ENCODE assay signal across 13 mouse cellular contexts in genomic region chr10:80539493-80539892, GRCm38 (mm10). TPM values are rescaled to one million over a fixed set of nuclear protein-coding genes. Genes with fewer than 3 reads are reported as not detected.
A peak's percentile ranks its signal among the peaks of the same experiment; 100 is the strongest.
DNase-seq lines count a peak whose midpoint lies in the region; ATAC-seq lines count a peak whose summit lies in the region.
"Had no signal": no experiment of that assay in that cellular context is flagged by ENCODE, and none has a peak within 500 bp of the region (broad histone marks: within the 10 kb centered on the region; RNA-seq: fewer than 3 reads in every experiment).

No protein-coding gene starts in this region.

- no peak overlapping the region for H3K4me3 ChIP-seq in heart, embryonic 15.5 days
- H3K4me3 ChIP-seq in megakaryocyte, embryonic 14.5 days (replicated peaks): peak overlapping the region; percentile 84
- no peak overlapping the region for H3K4me3 ChIP-seq in intestine, embryonic 16.5 days (ENCODE audit: low read length)

- H3K9ac ChIP-seq in heart, embryonic 15.5 days: no peak overlapping the region
- H3K9ac ChIP-seq in intestine, embryonic 16.5 days (ENCODE audit: low read depth, low read length): no peak overlapping the region
- H3K9ac ChIP-seq: embryonic facial prominence, embryonic 12.5 days; forebrain, postnatal 0 days; limb, embryonic 12.5 days had no signal

- peaks cover 31% of the 10 kb centered on the region for H3K27me3 ChIP-seq in heart, embryonic 15.5 days
- H3K27me3 ChIP-seq in megakaryocyte, embryonic 14.5 days (replicated peaks): peaks cover 25% of the 10 kb centered on the region
- H3K27me3 ChIP-seq in intestine, embryonic 16.5 days (replicated peaks; ENCODE audit: control insufficient read depth, insufficient read depth, low read length): peaks cover 18% of the 10 kb centered on the region

- H3K27ac ChIP-seq in heart, embryonic 15.5 days: no peak overlapping the region; the same call in 1 of the 2 replicates
- no peak overlapping the region for H3K27ac ChIP-seq in intestine, embryonic 16.5 days (ENCODE audit: low read length)
- H3K27ac ChIP-seq: embryonic facial prominence, embryonic 12.5 days; limb, embryonic 12.5 days had no signal

- peaks cover 27% of the 10 kb centered on the region for H3K36me3 ChIP-seq in heart, embryonic 15.5 days
- peaks cover 41% of the 10 kb centered on the region for H3K36me3 ChIP-seq in megakaryocyte, embryonic 14.5 days (replicated peaks; ENCODE audit: low read length)
- peaks cover 14% of the 10 kb centered on the region; the same call in 1 of the 2 replicates for H3K36me3 ChIP-seq in intestine, embryonic 16.5 days (ENCODE audit: control insufficient read depth, insufficient read depth, low read length)

- DNase-seq in heart, postnatal 4 days: no peak
- peak; percentile 38 for DNase-seq in yolk sac, embryonic 10.5 days (ENCODE audit: low spot score)
- no peak for DNase-seq in ovary, postnatal 14 days (ENCODE audit: low spot score)

- H3K4me1 ChIP-seq in heart, embryonic 15.5 days (replicated peaks): peaks cover 25% of the 10 kb centered on the region
- H3K4me1 ChIP-seq in megakaryocyte, embryonic 14.5 days: peaks cover 82% of the 10 kb centered on the region
- peaks cover 14% of the 10 kb centered on the region for H3K4me1 ChIP-seq in intestine, embryonic 16.5 days (ENCODE audit: control insufficient read depth, insufficient read depth, low read length)

- H3K4me2 ChIP-seq in heart, embryonic 15.5 days: peak overlapping the region; percentile 60; the same call in 1 of the 2 replicates
- H3K4me2 ChIP-seq in intestine, embryonic 16.5 days (ENCODE audit: low read depth, low read length): 0 out of 2 replicates have a peak overlapping the region, but pooled peaks have one; percentile 49

- ATAC-seq in heart, embryonic 15.5 days (replicated peaks; ENCODE audit: insufficient number of reproducible peaks, insufficient read depth, low FRiP score, low read depth): 0 out of 2 replicates have a peak, but pooled peaks have one; percentile 14
- no peak for ATAC-seq in megakaryocyte, adult 5-6 weeks (ENCODE audit: poor library complexity, severe bottlenecking)
- ATAC-seq in intestine, embryonic 16.5 days: peak; percentile 3; the same call in 1 of the 2 replicates

- H3K9me3 ChIP-seq in heart, embryonic 15.5 days (replicated peaks): no peaks in the 10 kb centered on the region
- H3K9me3 ChIP-seq in megakaryocyte, embryonic 14.5 days: no peaks in the 10 kb centered on the region
- no peaks in the 10 kb centered on the region for H3K9me3 ChIP-seq in intestine, embryonic 16.5 days (ENCODE audit: control insufficient read depth, low read length)
- H3K9me3 ChIP-seq: embryonic facial prominence, embryonic 12.5 days; limb, embryonic 12.5 days had no signal

- WGBS in heart, embryonic 15.5 days: 28% methylated on average over 4 of the region's 5 CpGs
- WGBS in intestine, embryonic 16.5 days: 43% methylated on average over 5 of the region's 5 CpGs

RNA-seq across cellular contexts. Expression of gene Atp8b3, which starts 0.6 kb away (rescaled TPM):
- polyA plus RNA-seq in heart, embryonic 15.5 days (2015; fragmentation: Nextera tagmentation; extraction: Ambion mirVana): 0.05 and 0.06 TPM in 2 replicates
- total RNA-seq in heart, postnatal 4 days (2021): not detected
- polyA plus RNA-seq in megakaryocyte, embryonic 14.5 days (2012; ENCODE audit: insufficient read depth, low replicate concordance): 0.49 TPM in 1 of 2 replicates, not detected in the other
- total RNA-seq in megakaryocyte, adult 5-6 weeks (2015): not detected in 2 replicates
- not detected in 2 replicates for total RNA-seq in megakaryocyte, adult 5-6 weeks (2017)
- 0.09 and 0.17 TPM in 2 replicates for polyA plus RNA-seq in intestine, embryonic 16.5 days (2015; fragmentation: Nextera tagmentation; extraction: Ambion mirVana)
- polyA plus RNA-seq: urinary bladder, adult 2 months had no signal

RNA-seq across cellular contexts. Expression of gene Rexo1, which starts 21.9 kb away (rescaled TPM):
- polyA plus RNA-seq in heart, embryonic 15.5 days (2015; fragmentation: Nextera tagmentation; extraction: Ambion mirVana): 13.6 and 20.2 TPM in 2 replicates
- total RNA-seq in heart, postnatal 4 days (2021): 10 to 100 TPM; 22.4 to 26.2 TPM
- polyA plus RNA-seq in megakaryocyte, embryonic 14.5 days (2012; ENCODE audit: insufficient read depth, low replicate concordance): 81.2 and 149 TPM in 2 replicates
- total RNA-seq in megakaryocyte, adult 5-6 weeks (2015): 35.9 and 41.5 TPM in 2 replicates
- 19.4 and 19.9 TPM in 2 replicates for total RNA-seq in megakaryocyte, adult 5-6 weeks (2017)
- 21.5 and 21.9 TPM in 2 replicates for polyA plus RNA-seq in intestine, embryonic 16.5 days (2015; fragmentation: Nextera tagmentation; extraction: Ambion mirVana)

RNA-seq across cellular contexts. Expression of gene Klf16, which starts 37.6 kb away (rescaled TPM):
- polyA plus RNA-seq in heart, embryonic 15.5 days (2015; fragmentation: Nextera tagmentation; extraction: Ambion mirVana): 4.7 and 6.4 TPM in 2 replicates
- 10 to 100 TPM in 1 of 2 experiments, 1 to 10 TPM in 1; 9.6 to 10.4 TPM for total RNA-seq in heart, postnatal 4 days (2021)
- polyA plus RNA-seq in megakaryocyte, embryonic 14.5 days (2012; ENCODE audit: insufficient read depth, low replicate concordance): 35.6 and 98.1 TPM in 2 replicates
- total RNA-seq in megakaryocyte, adult 5-6 weeks (2015): 2.6 and 3.3 TPM in 2 replicates
- 3.9 and 5.3 TPM in 2 replicates for total RNA-seq in megakaryocyte, adult 5-6 weeks (2017)
- 7.0 and 7.4 TPM in 2 replicates for polyA plus RNA-seq in intestine, embryonic 16.5 days (2015; fragmentation: Nextera tagmentation; extraction: Ambion mirVana)

RNA-seq across cellular contexts. Expression of gene Onecut3, which starts 44.9 kb away (rescaled TPM):
- polyA plus RNA-seq in heart, embryonic 15.5 days (2015; fragmentation: Nextera tagmentation; extraction: Ambion mirVana): not detected in 2 replicates
- total RNA-seq in heart, postnatal 4 days (2021): under 1 TPM in 1 of 2 experiments, not detected in 1; 0.05 TPM
- not detected in 2 replicates for polyA plus RNA-seq in megakaryocyte, embryonic 14.5 days (2012; ENCODE audit: insufficient read depth, low replicate concordance)
- total RNA-seq in megakaryocyte, adult 5-6 weeks (2015): not detected in 2 replicates
- total RNA-seq in megakaryocyte, adult 5-6 weeks (2017): not detected in 2 replicates
- polyA plus RNA-seq in intestine, embryonic 16.5 days (2015; fragmentation: Nextera tagmentation; extraction: Ambion mirVana): 0.06 and 0.10 TPM in 2 replicates
- total RNA-seq: gastrocnemius, postnatal 4 days; neutrophil, adult 5-6 weeks had no signal
- polyA plus RNA-seq: limb, embryonic 12.5 days; urinary bladder, adult 2 months had no signal

RNA-seq across cellular contexts. Expression of gene Abhd17a, which starts 50.6 kb away (rescaled TPM):
- 84.2 and 110 TPM in 2 replicates for polyA plus RNA-seq in heart, embryonic 15.5 days (2015; fragmentation: Nextera tagmentation; extraction: Ambion mirVana)
- 10 to 100 TPM; 93.6 to 95.0 TPM for total RNA-seq in heart, postnatal 4 days (2021)
- 581 and 2,064 TPM in 2 replicates for polyA plus RNA-seq in megakaryocyte, embryonic 14.5 days (2012; ENCODE audit: insufficient read depth, low replicate concordance)
- total RNA-seq in megakaryocyte, adult 5-6 weeks (2015): 64.8 and 82.1 TPM in 2 replicates
- total RNA-seq in megakaryocyte, adult 5-6 weeks (2017): 21.7 and 31.6 TPM in 2 replicates
- 63.1 and 79.7 TPM in 2 replicates for polyA plus RNA-seq in intestine, embryonic 16.5 days (2015; fragmentation: Nextera tagmentation; extraction: Ambion mirVana)
